Mouse (Mus musculus) gastrocnemius, adult 18-20 months (tissue): ENCODE measurements around the gene Fam243. TPM values are rescaled to one million over a fixed set of nuclear protein-coding genes. Genes with fewer than 3 reads are reported as not detected.

ENCODE experiments used
- DNase-seq: peaks from one replicate; pipeline ENCODE4 v3.0.0; 2021; ENCODE audit warnings: low spot score
- total RNA-seq, 2 experiments: library from RNA; stranded (reverse); gene quantifications; 2 replicates each; pipeline ENCODE4 v1.2.3; 2021

Fam243 gene
- total RNA-seq, 2 experiments from 2014 or later, result not detected

GRCm38 (mm10) chr16:92320361-92320760, 880 bp downstream of the Fam243 start:
- no peak for DNase-seq

GRCm38 (mm10) chr16:92319353-92320109, 1.7 kb downstream of the Fam243 start:
- DNase-seq, result peak; percentile 32

GRCm38 (mm10) chr16:92316049-92316738, 5.0 kb downstream of the Fam243 start:
- DNase-seq, result no peak

- peak; percentile 29 for DNase-seq
Observed at GRCm38 (mm10) chr16:92313953-92314741, 7.1 kb downstream of the Fam243 start.

DNA sequence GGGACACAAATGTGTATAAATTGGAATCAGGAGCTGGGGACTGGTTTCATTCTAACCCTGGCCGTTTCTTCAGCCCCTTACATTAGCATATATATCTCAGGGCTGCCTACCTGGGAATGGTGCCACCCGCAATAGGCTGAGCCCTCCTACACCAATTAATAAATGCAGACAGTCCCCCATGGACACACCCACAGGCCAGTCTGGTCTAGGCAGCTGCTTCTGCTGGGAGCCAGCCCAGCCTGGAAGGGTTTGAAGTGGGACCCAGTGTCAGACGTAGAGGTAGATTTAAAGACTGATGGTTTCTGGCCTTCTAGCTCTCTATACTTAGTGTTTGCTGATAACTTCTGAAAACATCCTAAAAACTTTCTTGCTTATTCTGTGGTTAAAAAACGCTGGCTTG, 12.1 kb downstream of the Fam243 start:
- no peak for DNase-seq

DNA sequence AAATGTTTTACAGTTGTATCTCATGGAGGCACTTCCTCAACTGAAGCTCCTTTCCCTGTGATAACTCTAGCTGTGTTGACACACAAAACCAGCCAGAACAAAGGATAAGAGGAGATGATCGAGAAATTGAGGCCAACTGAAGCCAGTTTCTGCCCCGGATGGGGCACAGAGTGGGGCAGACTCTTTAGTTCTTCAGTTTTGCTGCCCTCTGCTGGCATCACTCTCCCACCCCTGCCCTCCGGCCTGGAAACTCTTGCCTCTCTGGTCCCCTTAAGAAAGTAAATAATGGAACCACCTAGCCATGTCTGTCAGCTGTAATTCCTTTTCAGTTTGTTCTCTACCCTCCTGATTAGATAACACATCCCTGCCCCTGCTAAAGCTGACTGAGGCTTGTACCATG, 13.3 kb downstream of the Fam243 start:
- DNase-seq, result no peak

- DNase-seq, result no peak
Observed at GRCm38 (mm10) chr16:92305519-92305918, 15.7 kb downstream of the Fam243 start.

GRCm38 (mm10) chr16:92302506-92302905, 18.7 kb downstream of the Fam243 start:
- no peak for DNase-seq

GRCm38 (mm10) chr16:92301989-92302388, 19.3 kb downstream of the Fam243 start:
- DNase-seq, result peak; percentile 50

DNA sequence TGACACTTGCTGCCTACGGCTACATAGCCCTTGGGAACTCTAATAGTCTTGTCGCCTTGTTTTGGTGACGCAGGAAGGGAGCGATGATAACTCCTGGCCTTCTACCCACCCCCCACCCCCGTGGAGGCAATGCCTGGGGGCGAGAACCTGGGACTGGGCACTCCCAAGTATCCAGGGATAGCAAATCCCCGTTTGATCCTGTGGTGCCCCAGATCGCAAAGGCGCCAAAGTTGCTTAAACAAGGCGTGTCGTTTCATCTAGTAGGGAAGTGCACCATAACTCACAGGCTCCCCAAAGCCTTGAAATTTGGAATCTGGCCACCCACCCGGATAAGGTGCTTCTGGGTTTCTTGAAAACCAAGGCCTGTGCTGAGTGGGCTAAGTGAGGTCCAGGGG, 19.8 kb downstream of the Fam243 start:
- DNase-seq, result peak; percentile 30

GRCm38 (mm10) chr16:92300649-92301411, 20.4 kb downstream of the Fam243 start, which contains the start of gene Smim11:
Gene Smim11, plus strand, starts transcription at chr16:92301286.
- DNase-seq, result peak; percentile 97

DNA sequence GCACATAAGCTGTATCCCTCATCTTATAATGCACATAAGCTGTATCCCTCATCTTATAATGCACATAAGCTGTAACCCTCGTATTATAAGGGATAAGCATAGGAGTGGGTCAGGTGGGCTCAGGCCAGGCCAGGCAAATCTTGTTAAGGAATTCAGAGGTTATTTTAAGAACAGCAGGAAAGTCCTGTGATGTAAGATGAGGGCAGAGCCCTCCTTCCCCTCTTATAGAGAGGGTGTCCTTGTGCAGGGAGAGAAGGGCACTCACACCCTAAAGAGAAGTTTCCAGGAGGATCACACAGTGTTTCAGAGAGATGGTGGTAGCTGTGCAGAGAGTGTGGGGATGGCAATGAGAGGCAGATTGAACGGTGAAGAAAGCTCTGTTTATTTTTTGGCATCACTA, 25.9 kb downstream of the Fam243 start:
- DNase-seq, result no peak

- no peak for DNase-seq
Observed at GRCm38 (mm10) chr16:92294267-92294970, 26.8 kb downstream of the Fam243 start.

GRCm38 (mm10) chr16:92292101-92292500, 29.1 kb downstream of the Fam243 start, which contains the start of gene Kcne2:
Gene Kcne2, plus strand, starts transcription at chr16:92292389.
- no peak for DNase-seq

DNA sequence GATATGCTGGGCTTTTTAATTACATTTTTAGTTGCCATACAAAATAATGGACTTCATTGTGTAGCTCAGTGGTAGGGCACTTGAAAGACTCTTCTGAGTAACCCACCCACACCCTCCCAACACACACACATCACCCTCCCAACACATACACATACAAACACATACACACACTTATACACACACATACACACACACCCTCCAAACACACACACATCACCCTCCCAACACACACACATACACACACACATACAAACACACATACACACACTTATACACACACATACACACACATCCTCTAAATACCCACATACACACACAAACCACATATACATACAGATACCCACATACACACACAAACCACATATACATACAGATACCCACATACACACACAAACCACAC, 31.2 kb downstream of the Fam243 start:
- DNase-seq, result no peak

GRCm38 (mm10) chr16:92288778-92289177, 32.5 kb downstream of the Fam243 start:
- DNase-seq, result no peak

- DNase-seq, result peak; percentile 86
Observed at GRCm38 (mm10) chr16:92286609-92287008, 34.6 kb downstream of the Fam243 start.

DNA sequence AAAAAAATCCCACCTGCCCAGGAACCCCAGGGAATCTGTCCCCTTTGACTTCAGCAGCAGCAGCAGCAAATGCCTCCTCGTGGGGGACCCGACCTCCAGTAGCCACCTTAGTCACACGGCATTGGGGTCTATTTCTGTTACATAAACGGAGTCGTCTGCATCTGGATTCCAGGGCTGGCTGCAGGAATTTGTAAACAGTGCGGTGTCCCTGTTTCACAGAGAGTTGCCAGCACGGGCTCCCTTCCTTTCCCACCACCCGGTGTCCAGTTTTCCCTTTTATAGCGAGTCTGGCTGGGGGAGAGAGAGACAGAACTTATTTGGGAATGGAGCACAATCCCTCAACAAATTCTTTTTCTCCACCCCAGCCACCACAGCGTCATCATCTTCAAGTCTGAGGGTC, 36.2 kb downstream of the Fam243 start:
- no peak for DNase-seq

- peak; percentile 50 for DNase-seq
Observed at GRCm38 (mm10) chr16:92282671-92283070, 38.6 kb downstream of the Fam243 start.

DNA sequence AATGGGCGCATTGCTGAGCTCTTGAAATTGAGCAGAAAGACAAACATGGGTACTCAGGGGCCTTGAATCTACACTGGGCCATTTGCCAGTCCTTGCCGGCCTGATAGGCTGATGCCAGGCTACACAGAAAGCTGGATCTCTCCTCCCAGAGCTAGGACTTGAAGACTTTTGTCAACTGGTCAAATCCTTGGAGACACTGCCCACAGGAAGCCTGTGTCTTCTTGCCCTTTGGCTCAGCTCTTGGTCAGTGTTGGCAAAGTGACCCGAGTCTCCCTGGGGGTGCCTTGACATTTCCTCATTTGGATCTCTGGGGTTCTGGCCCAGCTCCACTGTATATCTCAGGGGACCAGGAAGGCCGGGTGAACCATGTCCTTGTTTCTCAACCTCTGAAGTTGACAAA, 45.7 kb downstream of the Fam243 start:
- DNase-seq, result peak; percentile 29

DNA sequence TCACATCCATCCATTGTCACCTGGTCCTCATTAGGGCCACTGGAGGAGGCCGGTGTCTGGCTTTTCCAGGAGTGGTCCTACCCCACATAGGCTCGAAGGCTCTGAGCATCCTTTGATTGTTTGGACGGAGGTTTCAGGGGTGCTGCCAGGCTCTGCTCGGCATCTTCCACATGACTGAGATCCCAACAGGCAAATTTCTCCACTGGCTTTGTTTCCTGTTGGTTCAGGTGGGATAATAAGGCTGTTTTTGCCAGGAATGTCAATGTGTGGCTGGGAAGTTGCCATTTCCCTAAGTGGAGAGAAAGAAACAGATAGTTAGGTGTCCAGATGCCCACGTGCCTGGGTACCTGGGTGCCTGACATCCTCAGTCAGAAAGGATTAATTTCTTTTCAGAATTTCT, 46.7 kb downstream of the Fam243 start:
- no peak for DNase-seq
